Mouse (Mus musculus) megakaryocyte, adult 5-6 weeks (primary cell): Measurements from ENCODE around the gene Aurkaip1. TPM values are rescaled to one million over a fixed set of nuclear protein-coding genes. Genes with fewer than 3 reads are reported as not detected.

Experiments
- ATAC-seq: 2 replicates; pipeline ENCODE4 v1.8.0; 2016; ENCODE audit warnings: mild to moderate bottlenecking, inconsistent platforms; ENCODE audit not compliant: poor library complexity, severe bottlenecking
- total RNA-seq, 2 experiments: library from RNA; stranded (forward) in 1 of 2; stranded (reverse) in 1 of 2; fragments of 153-499, 151-499 nt in 1 of 2; fragments of 221-1000, 200-1000 nt in 1 of 2; gene quantifications; 2 replicates each; pipeline versions ENCODE4 v1.2.3 to v1.2.4; 2015 to 2017

Aurkaip1 gene
- total RNA-seq, 2 experiments from 2014 or later: 101 to 131 TPM

DNA sequence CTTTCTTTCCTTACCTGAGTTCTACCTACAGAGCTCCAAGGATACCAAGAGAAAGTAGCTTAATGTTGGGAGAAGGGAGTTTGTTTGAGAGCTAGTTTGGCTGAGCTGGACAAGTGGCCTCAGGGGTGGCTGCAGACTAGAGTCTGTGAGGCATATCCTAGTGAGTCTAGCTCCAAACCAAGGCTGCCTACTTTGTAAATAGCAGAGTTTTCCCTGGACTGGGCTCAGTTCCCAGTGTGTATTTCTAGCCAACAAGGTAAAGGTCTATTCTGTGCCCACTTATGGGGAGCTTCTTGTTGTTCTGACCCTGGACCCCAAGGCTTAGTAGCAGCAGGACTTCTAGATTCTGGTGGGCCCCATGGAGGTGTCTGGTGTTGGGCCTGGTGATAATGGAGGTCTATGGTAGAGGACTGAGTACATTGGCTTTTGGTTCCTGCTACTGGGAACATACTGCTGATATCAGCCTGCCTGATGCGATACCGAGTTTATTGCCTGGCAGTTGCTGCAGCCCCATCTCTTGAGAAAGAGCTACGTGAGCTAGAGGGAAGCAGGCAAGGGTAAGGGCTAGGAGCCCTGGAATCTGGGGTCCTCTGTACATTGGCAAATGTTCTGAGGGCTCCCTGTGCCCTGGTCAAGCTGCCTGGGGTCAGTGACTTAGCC is 18.9 kb downstream of the Aurkaip1 start:
- no peak for ATAC-seq

DNA sequence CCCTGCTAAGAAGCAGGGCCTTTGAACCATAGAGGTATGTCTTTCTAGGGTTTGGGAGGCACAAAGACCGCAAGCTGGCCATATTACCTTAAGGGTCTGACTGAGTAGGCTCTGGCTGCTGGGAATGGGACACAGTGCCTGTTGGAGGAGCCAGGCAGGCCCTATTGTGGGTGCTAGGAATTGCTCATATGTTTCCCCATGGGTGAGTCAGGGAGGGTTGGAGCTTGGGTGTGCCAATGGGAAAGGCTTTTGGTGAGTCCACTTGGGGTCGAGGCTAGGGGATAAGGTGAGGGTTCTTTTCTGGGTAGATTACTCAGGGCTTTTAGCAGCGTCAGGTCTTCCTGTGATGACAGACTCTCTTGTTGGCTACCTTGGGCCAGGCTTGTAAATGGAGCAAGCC is 20.3 kb downstream of the Aurkaip1 start:
- no peak for ATAC-seq

GRCm38 (mm10) chr4:155851951-155852411 is 20.9 kb downstream of the Aurkaip1 start:
- no peak for ATAC-seq

- no peak for ATAC-seq
These were observed 22.3 kb downstream of the Aurkaip1 start for GRCm38 (mm10) chr4:155853421-155853820.

- no peak for ATAC-seq
These were observed 23.9 kb downstream of the Aurkaip1 start for GRCm38 (mm10) chr4:155854991-155855390.

DNA sequence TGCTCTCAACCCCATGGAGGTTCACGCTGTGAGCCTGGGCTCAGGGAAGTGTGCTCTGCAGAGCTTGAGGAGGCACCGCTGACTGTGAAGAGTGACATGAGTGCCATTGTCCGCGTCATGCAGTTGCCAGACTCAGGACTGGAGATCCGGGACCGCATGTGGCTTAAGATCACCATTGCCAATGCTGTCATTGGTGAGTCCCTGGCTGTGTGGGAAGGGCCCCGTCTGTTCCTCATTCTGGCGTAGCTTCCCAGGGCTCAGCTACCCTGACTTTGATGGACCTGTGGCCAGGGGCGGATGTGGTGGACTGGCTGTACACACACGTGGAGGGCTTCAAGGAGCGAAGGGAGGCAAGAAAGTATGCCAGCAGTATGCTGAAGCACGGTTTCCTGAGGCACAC is 25.0 kb downstream of the Aurkaip1 start:
- ATAC-seq: no peak

DNA sequence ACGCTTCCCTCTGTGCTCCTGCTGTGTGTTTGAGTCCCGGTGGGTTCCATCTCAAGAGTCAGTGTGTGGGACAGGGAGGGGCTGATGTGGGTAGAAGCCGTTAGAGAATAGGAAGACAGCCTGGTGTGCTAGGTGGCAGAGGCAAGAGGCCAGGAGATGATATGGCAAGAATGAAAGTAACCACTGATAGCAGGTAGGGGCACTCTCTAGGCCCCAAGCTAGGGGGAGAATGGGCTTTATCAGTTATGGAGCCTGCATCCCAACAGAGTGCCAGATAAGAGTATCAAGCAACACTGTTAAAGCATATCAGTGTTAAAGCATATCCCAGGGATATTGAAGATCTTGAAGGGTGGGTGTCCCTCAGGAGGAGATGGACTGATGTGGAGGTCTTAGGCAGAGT is 25.8 kb downstream of the Aurkaip1 start:
- no peak for ATAC-seq

DNA sequence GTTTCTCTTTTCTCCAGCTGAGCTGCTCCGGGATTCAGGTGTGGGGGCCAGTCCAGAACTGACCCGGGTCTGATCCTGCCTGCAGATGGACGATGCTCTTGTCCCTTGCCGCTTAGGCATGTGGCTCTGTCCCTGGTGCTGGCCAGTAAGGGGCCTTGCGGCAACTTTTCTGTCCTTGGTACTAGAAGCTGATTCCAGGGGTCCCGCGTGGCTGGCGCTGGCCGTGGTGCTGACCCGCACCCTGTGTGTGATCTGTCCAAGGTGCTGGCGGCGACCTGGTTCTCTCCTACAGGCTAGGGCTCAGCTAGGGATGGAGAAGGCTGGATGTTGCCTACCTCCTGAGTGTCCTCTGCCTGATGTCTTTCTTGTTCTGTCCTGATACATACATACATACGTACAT is 28.2 kb downstream of the Aurkaip1 start:
- no peak for ATAC-seq

DNA sequence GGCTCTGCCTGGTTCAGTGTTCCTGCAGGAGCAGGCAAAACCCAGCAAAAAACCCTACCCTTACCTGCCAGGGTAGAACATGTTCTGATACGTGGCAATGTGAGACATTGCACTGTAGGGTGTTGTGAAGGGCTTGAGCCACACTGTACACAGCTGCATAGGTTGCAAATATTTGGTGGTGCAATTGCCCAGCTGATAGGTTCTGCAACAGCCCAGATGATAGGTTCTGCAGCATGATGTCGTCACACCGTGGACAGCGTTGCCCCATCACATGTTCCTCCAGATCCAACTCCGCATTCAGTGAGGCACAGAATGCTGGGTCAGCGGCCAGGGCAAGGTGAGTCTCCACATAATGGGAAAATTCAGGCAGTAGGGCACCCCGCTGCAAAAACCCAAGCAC is 30.7 kb downstream of the Aurkaip1 start:
- peak; percentile 92 for ATAC-seq

- ATAC-seq: no peak
These were observed 31.9 kb downstream of the Aurkaip1 start, which contains the start of gene Tas1r3 for GRCm38 (mm10) chr4:155863001-155863400. Tas1r3 (minus strand) TSS chr4:155863362.

GRCm38 (mm10) chr4:155868614-155869298 is 37.7 kb downstream of the Aurkaip1 start:
- peak; percentile 30 for ATAC-seq

GRCm38 (mm10) chr4:155869317-155870033 is 38.4 kb downstream of the Aurkaip1 start, which contains the start of the genes Cptp and Ints11:
Cptp (minus strand) TSS chr4:155869440.
Ints11 (plus strand) TSS chr4:155869546.
- ATAC-seq: peak; percentile 98

DNA sequence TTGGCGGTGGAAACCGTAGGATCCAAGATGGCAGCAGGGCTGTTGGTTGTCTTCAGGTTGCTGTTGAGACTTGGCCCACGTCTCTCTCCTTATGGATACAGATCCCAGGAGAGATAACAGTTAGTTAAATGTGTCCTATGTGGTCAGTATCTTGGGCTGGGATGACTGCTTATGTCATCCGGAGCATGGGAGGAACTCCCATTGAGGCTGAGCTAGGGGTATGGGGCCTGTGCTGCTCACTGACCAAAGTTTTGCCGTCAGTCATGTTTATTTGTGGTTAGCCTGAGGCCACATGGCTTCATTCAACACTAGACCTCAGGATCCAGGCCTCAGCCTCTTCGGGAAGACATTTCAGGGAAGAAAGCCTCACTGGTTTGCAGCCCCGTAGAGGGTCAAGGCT is 40.3 kb downstream of the Aurkaip1 start:
- ATAC-seq: no peak

Other genes starting within 250 kb of the Aurkaip1 start
- 10.1 and 18.8 TPM in 2 replicates for gene Slc35e2, start 229.9 kb upstream of the Aurkaip1 start, total RNA-seq (2015)
- 8.7 and 12.8 TPM in 2 replicates for gene Slc35e2, start 229.9 kb upstream of the Aurkaip1 start, total RNA-seq (2017)
- 43.2 and 57.8 TPM in 2 replicates for gene Cdk11b, start 206.4 kb upstream of the Aurkaip1 start, total RNA-seq (2015)
- gene Cdk11b, start 206.4 kb upstream of the Aurkaip1 start, total RNA-seq (2017): 48.1 and 81.5 TPM in 2 replicates
- gene Gm10563, start 185.9 kb upstream of the Aurkaip1 start, total RNA-seq (2015): not detected in 2 replicates
- not detected in 2 replicates for gene Gm10563, start 185.9 kb upstream of the Aurkaip1 start, total RNA-seq (2017)
- gene Mmp23, start 177.9 kb upstream of the Aurkaip1 start, total RNA-seq (2015): 0.18 and 0.20 TPM in 2 replicates
- 0.22 and 0.94 TPM in 2 replicates for gene Mmp23, start 177.9 kb upstream of the Aurkaip1 start, total RNA-seq (2017)
- 5.9 and 6.4 TPM in 2 replicates for gene Mib2, start 162.1 kb upstream of the Aurkaip1 start, total RNA-seq (2015)
- gene Mib2, start 162.1 kb upstream of the Aurkaip1 start, total RNA-seq (2017): 23.5 and 29.0 TPM in 2 replicates
- 0.55 and 0.71 TPM in 2 replicates for gene Fndc10, start 136.9 kb upstream of the Aurkaip1 start, total RNA-seq (2015)
- gene Fndc10, start 136.9 kb upstream of the Aurkaip1 start, total RNA-seq (2017): 0.26 and 0.45 TPM in 2 replicates
- gene Ssu72, start 126.5 kb upstream of the Aurkaip1 start, total RNA-seq (2015): 130 and 132 TPM in 2 replicates
- 125 and 133 TPM in 2 replicates for gene Ssu72, start 126.5 kb upstream of the Aurkaip1 start, total RNA-seq (2017)
- gene Tmem240, start 96.5 kb upstream of the Aurkaip1 start, total RNA-seq (2015): 0.09 and 0.30 TPM in 2 replicates
- gene Tmem240, start 96.5 kb upstream of the Aurkaip1 start, total RNA-seq (2017): 0.18 TPM in 1 of 2 replicates, not detected in the other
- 13.5 and 14.1 TPM in 2 replicates for gene Atad3a, start 70.2 kb upstream of the Aurkaip1 start, total RNA-seq (2015)
- gene Atad3a, start 70.2 kb upstream of the Aurkaip1 start, total RNA-seq (2017): 17.8 and 22.9 TPM in 2 replicates
- not detected in 2 replicates for gene Vwa1, start 56.6 kb upstream of the Aurkaip1 start, total RNA-seq (2015)
- gene Vwa1, start 56.6 kb upstream of the Aurkaip1 start, total RNA-seq (2017): 0.20 TPM in 1 of 2 replicates, not detected in the other
- gene Tmem88b, start 45.4 kb upstream of the Aurkaip1 start, total RNA-seq (2015): 0.07 TPM in 1 of 2 replicates, not detected in the other
- not detected in 2 replicates for gene Tmem88b, start 45.4 kb upstream of the Aurkaip1 start, total RNA-seq (2017)
- gene Ankrd65, start 40.8 kb upstream of the Aurkaip1 start, total RNA-seq (2015): not detected in 2 replicates
- not detected in 2 replicates for gene Ankrd65, start 40.8 kb upstream of the Aurkaip1 start, total RNA-seq (2017)
- 131 and 139 TPM in 2 replicates for gene Mrpl20, start 28.4 kb upstream of the Aurkaip1 start, total RNA-seq (2015)
- gene Mrpl20, start 28.4 kb upstream of the Aurkaip1 start, total RNA-seq (2017): 49.5 and 50.2 TPM in 2 replicates
- 65.8 and 69.8 TPM in 2 replicates for gene Ccnl2, start 18.8 kb upstream of the Aurkaip1 start, total RNA-seq (2015)
- gene Ccnl2, start 18.8 kb upstream of the Aurkaip1 start, total RNA-seq (2017): 93.7 and 95.6 TPM in 2 replicates
- gene Mxra8, start 8.4 kb downstream of the Aurkaip1 start, total RNA-seq (2015): not detected in 2 replicates
- 1.2 TPM in 2 replicates for gene Mxra8, start 8.4 kb downstream of the Aurkaip1 start, total RNA-seq (2017)
- gene Dvl1, start 16.1 kb downstream of the Aurkaip1 start, total RNA-seq (2015): 9.8 and 10.8 TPM in 2 replicates
- 10.5 and 11.3 TPM in 2 replicates for gene Dvl1, start 16.1 kb downstream of the Aurkaip1 start, total RNA-seq (2017)
- gene Tas1r3, start 32.1 kb downstream of the Aurkaip1 start, total RNA-seq (2015): 0.93 and 1.4 TPM in 2 replicates
- 0.66 and 1.1 TPM in 2 replicates for gene Tas1r3, start 32.1 kb downstream of the Aurkaip1 start, total RNA-seq (2017)
- gene Cptp, start 38.2 kb downstream of the Aurkaip1 start, total RNA-seq (2015): 9.1 and 11.7 TPM in 2 replicates
- gene Cptp, start 38.2 kb downstream of the Aurkaip1 start, total RNA-seq (2017): 8.8 and 14.1 TPM in 2 replicates
- gene Ints11, start 38.3 kb downstream of the Aurkaip1 start, total RNA-seq (2015): 35.0 and 40.9 TPM in 2 replicates
- gene Ints11, start 38.3 kb downstream of the Aurkaip1 start, total RNA-seq (2017): 22.0 and 23.0 TPM in 2 replicates
- 11.4 and 14.1 TPM in 2 replicates for gene Pusl1, start 60.5 kb downstream of the Aurkaip1 start, total RNA-seq (2015)
- gene Pusl1, start 60.5 kb downstream of the Aurkaip1 start, total RNA-seq (2017): 8.9 and 11.5 TPM in 2 replicates
- gene Acap3, start 60.5 kb downstream of the Aurkaip1 start, total RNA-seq (2015): 19.4 and 22.3 TPM in 2 replicates
- 18.0 and 23.7 TPM in 2 replicates for gene Acap3, start 60.5 kb downstream of the Aurkaip1 start, total RNA-seq (2017)
- 65.3 and 67.7 TPM in 2 replicates for gene Ube2j2, start 112.6 kb downstream of the Aurkaip1 start, total RNA-seq (2015)
- 91.4 and 101 TPM in 2 replicates for gene Ube2j2, start 112.6 kb downstream of the Aurkaip1 start, total RNA-seq (2017)
- 30.3 and 40.1 TPM in 2 replicates for gene C1qtnf12, start 131.0 kb downstream of the Aurkaip1 start, total RNA-seq (2015)
- gene C1qtnf12, start 131.0 kb downstream of the Aurkaip1 start, total RNA-seq (2017): 9.4 and 14.6 TPM in 2 replicates
- 3.5 and 3.6 TPM in 2 replicates for gene B3galt6, start 161.4 kb downstream of the Aurkaip1 start, total RNA-seq (2015)
- gene B3galt6, start 161.4 kb downstream of the Aurkaip1 start, total RNA-seq (2017): 3.5 and 4.0 TPM in 2 replicates
- gene Sdf4, start 161.6 kb downstream of the Aurkaip1 start, total RNA-seq (2015): 43.6 and 57.5 TPM in 2 replicates
- 216 and 221 TPM in 2 replicates for gene Sdf4, start 161.6 kb downstream of the Aurkaip1 start, total RNA-seq (2017)
- 1.5 and 2.1 TPM in 2 replicates for gene Tnfrsf4, start 182.6 kb downstream of the Aurkaip1 start, total RNA-seq (2015)
- gene Tnfrsf4, start 182.6 kb downstream of the Aurkaip1 start, total RNA-seq (2017): 1.2 and 2.8 TPM in 2 replicates
- gene Tnfrsf18, start 194.9 kb downstream of the Aurkaip1 start, total RNA-seq (2015): 2.7 and 10.3 TPM in 2 replicates
- gene Tnfrsf18, start 194.9 kb downstream of the Aurkaip1 start, total RNA-seq (2017): 6.0 and 7.2 TPM in 2 replicates
- not detected in 2 replicates for gene Ttll10, start 228.1 kb downstream of the Aurkaip1 start, total RNA-seq (2015)
- gene Ttll10, start 228.1 kb downstream of the Aurkaip1 start, total RNA-seq (2017): not detected in 2 replicates